Mouse (Mus musculus): ENCODE results near the gene Dmpk.

The Dmpk gene

DNA sequence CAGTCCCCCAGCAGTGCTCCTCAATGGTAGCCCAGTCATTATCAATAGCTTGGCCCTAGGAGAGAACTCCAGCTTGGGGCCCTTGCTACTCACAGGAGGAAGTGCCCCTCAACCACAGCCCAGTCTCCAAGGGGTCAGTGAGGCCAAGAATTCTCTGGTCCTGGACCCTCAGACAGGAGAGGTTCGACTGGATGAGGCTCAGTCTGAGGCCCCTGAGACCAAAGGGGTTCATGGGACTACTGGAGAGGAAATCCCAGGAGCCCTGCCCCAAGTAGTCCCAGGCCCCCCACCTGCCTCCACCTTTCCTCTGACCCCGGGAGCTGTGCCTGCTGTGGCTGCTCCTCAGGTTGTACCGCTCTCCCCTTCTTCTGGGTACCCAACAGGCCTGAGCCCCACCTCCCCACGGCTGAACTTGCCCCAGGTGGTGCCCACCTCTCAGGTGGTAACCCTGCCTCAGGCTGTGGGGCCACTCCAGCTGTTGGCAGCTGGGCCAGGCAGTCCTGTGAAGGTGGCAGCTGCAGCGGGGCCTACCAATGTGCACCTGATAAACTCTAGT is 12.8 kb downstream of the Dmpk start:
- in situ Hi-C loops (cut with MseI, MboI), result no loop called here

DNA sequence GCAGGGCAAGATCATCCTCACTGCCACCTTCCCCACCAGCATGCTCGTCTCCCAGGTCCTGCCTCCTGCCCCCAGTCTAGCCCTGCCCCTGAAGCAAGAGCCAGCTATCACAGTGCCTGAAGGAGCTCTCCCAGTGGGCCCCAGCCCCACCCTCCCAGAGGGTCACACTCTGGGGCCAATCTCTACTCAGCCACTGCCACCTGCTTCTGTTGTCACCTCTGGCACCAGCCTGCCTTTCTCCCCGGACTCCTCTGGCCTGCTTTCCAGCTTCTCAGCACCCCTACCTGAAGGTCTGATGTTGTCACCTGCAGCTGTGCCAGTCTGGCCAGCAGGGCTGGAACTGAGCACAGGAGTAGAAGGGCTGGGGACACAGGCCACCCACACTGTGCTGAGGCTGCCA is 13.6 kb downstream of the Dmpk start:
- in situ Hi-C loops (cut with MseI, MboI), result no loop called here

DNA sequence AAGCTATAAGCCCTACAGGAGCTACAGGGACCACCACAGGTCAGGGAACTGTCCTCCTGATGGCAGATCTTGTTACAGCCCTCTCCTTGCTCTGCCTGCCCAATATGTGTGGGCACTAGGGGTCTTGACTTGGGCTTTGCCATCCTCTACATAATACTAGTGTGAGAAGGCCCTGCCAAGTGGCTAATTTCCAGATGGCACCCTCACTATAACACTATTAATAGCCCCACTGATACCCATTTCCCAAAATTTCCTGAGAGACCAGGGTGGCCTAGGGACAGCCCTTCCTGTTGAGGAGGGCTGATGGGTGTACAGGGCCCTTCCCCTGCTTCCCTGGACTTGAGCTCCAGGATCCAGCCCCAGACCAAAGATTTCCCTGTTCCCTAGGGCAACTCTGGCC is 14.2 kb downstream of the Dmpk start:
- in situ Hi-C loops (cut with MseI, MboI), result no loop called here

DNA sequence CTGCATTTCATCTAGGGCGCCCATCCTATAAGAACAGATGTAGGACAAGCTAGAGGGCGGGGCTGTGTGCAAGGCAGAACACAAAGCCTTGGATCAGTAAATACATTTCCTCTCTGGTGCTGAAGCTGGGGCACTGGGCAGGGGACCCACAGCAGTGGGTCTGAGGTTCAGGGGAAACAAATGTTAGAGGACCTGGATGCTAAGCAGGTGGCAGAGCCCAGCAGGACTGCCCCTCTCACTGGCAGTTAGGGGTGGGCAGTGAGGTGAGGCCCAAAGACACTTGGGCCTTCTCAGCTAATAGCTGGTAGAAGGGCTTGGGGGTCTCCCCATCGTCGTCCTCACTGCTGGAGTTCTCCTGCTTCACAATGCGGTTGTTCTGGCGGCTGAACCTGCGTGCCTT is 15.2 kb downstream of the Dmpk start:
- in situ Hi-C loops (cut with MseI, MboI), result no loop called here

DNA sequence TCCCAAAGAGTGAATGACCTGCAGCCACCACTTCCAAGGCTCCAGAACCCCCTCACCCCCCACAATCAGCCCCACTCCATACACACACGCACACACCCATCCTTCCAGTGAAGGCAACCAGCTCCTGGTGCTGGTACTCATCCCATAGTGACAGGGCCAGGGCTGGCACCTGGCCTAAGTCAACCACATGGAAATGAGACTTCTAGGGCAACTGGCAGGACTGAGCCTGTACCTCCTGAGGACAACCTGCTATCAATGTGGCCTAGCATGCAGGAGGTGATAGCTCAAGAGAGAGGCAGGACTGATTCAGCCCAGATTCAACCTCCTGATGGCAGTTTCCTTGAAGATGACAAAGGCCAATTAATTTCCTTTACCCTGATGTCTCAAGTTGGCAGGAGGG is 16.6 kb downstream of the Dmpk start:
- in situ Hi-C loops (cut with MseI, MboI), result no loop called here

DNA sequence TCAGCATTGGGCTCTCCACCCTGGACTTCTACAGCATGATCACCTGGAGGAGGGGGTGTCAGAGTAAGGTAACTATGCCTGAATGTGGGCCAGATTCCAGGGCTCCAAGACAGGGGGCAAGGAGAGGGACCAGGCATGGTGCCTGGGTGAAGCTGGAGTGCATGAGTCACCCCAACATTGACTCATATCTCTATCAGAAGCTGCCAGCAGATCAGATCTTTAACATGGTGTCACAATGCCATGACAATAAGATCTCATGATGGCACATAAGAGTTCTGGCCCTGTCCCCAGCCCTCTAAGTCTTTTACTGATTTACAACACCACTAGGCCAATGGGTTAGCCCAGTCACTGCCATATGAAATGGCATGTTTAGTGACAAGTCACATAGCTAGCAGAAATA is 20.1 kb downstream of the Dmpk start:
- in situ Hi-C loops (cut with MseI, MboI), result no loop called here

DNA sequence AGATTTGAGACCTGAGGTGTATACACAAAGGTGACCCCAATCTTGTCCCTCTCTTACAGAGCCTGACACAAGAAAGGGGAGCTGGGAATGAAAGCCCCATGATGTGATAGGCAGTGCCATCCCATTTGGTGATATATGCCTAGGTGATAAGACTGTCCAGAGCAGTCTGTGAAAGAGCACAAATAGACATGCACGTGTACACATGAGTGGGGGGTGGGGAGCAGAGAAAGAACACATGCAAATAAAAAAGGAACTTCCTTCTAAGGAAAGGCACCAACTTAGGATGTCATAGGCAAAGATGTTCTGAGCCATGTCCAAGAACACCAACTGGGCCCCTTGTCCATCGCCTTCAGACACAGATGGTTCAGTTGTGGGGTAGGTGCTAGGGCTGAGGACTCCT is 20.8 kb downstream of the Dmpk start:
- in situ Hi-C loops (cut with MseI, MboI), result no loop called here

DNA sequence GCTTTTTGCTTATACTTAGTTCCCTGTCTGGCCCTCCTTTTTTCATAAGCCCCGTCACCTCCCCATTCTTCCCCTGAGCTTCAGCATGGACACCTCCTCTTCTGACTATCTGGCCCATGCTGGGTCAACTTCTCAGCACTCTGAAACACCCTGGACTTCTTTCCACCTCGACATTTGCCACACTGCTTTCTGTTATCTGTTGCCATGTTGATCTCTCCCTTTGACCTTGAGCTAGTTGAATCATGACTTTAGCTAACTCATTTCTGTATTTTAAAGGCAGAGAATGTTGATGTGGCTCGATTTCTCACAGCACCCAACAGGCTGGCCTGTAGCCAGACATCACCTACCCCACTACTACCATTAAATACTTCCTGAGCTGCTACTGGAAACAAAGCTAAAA is 23.8 kb downstream of the Dmpk start:
- in situ Hi-C loops (cut with MseI, MboI), result no loop called here

DNA sequence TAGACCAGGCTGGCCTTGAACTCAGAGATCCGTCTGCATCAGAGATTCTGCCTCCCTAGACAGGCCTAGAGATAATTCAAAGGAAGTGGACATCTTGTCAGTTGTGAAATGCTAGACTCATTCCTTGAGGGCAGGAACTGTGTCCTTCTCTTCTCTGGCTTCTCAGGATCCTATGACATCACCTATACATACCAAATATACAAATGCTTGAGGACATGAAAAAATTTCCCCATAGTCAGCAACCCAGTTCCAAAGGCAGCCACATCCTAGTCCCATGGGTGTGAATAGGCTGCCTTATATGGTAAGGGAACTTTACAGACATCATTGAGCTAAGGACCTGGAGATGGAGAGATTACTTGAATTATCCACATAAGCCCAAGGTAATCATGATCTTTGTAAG is 25.9 kb downstream of the Dmpk start:
- in situ Hi-C loops (cut with MseI, MboI), result no loop called here

DNA sequence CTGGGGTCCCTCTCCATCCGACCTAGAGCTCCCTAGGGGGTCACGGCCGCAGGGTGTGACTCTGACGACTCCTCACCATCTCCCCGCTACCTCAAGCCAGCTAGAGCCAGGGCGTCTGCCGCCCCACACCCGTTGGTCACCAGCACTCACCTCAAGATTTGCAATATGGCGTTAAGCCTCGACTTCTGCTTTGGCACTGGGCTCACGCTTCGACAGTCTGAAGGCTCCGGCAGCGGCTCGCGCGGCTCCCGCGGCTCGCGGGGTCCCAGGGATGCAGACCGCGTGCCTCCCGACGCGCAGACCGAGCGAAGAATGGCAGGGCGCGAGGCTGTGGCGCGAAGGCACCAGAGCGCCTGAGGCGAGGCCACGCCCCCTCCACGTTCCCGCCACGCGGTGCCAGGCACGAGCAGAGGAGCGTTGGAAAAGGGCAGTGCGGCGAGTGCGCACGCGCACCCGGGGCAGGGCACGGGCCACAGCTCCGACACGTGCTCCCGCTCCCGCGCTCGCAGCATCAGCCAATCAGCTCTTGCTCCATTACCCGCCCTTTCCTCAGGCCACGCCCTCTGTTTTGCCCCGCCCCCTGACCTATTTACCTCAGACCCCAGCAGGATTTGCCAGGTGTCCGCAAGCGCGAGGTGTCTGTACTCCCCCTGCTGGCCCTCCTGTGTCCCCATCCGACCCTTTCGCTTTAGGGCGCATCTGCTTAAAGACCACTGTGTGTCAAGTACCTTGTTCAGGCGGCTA is 34.6 kb downstream of the Dmpk start, which contains the start of gene Gm4969:
Gene Gm4969 (minus strand): TSS at position 341 of the 744 bp plus-strand sequence.
- in situ Hi-C loops (cut with MseI, MboI), result no loop called here

DNA sequence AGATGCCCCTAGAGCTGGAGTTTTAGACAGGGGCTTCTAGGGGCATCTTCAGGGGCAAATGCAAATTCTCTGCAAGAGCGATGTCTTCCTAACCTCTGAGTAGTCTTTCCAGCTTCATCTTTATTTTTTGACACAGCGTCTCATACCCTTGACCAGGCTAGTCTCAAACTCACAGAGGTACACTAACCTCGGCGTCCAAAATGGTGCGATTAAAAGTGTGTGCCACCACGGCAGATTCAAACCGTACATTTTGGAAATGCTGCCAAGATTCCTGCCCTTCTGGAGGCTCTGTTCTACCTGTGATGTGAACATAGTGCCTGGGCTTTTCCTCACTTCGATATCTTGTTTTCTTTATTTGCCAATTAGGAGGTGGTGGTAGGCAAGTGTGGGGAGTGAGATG is 35.4 kb downstream of the Dmpk start:
- in situ Hi-C loops (cut with MseI, MboI), result no loop called here

DNA sequence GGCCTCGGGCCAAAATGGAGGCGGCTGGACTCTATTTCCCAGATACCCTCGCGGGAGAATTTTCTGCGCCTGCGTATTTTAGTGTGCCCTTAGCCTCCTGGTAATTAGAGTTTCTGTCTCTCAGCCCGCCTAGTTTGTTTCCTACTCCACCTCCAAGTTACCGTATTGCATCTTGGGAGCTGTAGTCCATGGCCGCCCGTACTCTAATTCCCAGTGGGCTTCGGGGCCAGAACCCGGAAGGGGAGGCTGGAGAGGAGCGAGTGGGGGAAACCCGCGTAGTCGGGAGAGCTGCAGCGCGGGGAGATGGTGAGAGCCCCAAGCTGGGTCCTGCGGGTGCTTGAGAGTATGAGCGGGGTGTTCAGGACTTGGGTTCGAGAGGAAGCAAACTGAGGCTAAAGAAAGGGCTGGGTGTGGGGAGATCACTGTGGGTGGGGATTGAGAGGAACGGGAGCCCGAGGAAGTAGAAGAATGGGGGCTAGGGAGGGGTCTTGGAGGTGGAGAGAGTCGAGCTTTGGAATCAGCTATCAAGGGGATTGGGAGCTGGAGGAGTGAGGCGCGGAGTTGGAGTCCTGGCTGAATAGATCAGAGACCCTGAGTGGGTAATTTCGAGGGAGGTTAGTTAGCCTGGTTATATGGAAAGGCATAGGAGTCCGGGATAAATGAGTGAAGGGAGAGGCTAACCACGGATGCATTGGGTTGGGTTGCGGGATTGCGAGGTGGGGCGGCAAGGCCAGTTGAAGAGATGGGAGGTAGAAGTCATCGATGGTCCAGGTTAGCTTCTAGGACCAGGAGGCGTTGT is 36.2 kb downstream of the Dmpk start, which contains the start of gene Fbxo46:
Gene Fbxo46 (plus strand): TSS at position 229 of the 799 bp plus-strand sequence.
- in situ Hi-C loops (cut with MseI, MboI), result no loop called here

DNA sequence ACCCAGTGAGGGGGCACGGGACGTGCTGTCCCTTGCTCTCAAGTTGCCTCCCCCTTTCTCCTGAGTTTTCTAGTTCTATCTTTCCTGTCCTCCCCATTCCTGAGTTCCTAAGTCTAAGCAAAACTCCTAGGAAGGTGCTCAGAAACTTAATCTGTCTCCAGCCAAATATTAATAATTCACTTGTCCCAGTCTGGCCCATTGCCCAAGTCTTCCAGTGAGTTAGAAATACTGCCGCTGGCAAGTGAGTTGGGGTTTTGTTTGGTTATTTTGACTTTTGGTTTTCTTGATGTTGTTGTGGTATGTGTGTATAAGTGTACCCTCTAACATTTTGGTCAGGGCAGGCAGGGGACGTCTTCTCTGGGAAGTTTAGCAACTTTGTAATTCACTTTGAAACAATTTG is 38.0 kb downstream of the Dmpk start:
- in situ Hi-C loops (cut with MseI, MboI), result no loop called here

DNA sequence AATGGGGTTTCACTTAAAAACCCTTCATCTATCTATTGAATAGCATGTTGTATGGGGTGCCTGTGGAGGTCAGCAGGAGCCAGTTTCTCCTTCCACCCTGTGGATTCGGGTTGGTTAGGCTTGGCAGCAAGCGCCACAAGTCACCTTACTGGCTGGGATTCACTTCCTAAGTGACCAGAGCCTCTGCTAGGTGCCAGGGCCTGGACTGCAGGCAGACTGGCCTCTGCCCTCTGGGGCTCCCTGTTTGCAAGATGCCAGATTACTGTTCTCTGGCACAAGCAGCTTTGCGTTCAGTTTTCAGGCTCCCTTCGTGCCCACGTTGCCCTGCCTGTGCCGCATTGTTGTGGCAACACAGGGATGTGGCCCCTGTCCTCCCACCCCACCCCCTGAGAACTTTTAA is 41.1 kb downstream of the Dmpk start:
- in situ Hi-C loops (cut with MseI, MboI), result no loop called here

DNA sequence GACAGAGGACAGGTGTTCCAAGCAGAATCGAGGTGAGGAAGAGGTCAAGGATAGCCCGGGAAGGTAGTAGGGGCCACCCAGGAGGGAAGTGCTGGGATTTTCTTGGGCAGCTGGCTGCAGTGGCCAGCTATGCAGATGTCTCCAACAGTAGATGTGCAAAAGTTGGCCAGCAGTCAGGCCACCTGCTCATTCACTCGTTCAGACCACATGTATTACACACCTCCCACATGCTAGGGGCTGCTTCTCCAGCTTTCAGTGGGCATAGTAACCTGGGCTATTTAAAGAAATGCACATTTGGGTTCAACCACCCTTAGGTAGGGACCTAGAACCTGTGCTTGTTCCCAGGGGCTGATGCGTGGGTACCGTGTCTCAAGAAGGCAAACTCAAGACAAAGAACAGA is 44.1 kb downstream of the Dmpk start:
- in situ Hi-C loops (cut with MseI, MboI), result no loop called here

DNA sequence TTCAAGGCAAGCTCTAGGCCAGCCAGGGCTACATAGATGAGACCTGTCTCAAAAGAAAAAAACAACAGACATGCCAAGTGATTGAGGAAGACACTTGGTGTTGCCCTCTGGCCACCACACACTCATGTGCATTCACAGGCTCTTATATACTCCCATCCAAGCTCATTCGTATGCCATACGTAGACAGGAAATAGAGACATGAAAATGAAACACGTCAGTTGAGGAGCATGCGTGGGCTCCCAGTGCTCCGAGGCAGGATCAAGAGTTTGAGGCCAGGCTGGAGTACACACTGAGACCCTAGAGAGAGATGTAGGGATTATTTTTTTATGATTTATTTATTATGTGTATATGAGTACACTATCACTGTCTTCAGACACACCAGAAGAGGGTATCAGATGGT is 45.7 kb downstream of the Dmpk start:
- in situ Hi-C loops (cut with MseI, MboI), result no loop called here

DNA sequence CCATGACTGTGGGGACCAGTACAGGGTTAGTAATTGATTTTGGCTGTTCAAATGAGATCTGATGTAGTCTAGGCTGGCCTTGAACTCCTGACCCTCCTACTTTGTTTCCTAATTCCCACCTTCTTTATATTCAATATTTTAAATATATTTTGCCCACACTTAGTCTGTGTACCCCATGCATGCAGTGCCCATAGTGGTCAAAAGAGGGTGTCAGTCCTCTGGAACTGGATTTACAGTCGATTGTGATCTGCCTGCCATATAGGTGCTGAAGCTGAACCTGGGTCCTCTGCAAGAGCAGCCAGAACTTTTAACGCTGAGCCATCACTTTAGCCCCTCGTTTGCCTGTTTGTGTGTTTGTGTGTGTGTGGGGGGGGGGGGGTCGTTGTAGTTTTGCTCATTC is 47.0 kb downstream of the Dmpk start:
- in situ Hi-C loops (cut with MseI, MboI), result no loop called here

DNA sequence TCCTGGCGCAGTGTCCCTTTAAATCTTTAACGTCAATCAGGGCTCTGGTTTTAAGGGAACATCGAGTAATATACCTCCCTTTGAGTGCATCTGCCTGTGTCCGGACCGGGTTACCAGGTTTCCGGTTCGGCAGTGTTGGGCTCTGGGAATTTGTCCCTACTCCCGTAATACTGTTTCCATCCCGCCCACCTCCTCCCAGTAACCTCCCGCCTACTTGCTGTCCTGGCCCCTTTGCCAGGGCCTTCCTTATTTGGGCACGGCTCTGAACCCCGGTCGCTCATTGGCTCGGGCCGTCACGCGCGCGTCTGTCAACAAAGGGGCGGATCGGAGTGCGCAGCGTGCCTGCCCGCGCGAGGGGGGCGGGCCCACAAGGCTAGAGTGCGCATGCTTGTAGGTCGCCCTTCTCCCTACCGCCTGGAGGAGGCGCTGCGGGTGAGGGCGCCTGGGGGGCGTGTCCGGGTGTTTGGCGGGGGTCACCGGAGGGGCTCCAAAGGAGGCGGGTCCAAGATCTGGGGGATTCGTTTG is 47.7 kb downstream of the Dmpk start:
- in situ Hi-C loops (cut with MseI, MboI), result no loop called here

DNA sequence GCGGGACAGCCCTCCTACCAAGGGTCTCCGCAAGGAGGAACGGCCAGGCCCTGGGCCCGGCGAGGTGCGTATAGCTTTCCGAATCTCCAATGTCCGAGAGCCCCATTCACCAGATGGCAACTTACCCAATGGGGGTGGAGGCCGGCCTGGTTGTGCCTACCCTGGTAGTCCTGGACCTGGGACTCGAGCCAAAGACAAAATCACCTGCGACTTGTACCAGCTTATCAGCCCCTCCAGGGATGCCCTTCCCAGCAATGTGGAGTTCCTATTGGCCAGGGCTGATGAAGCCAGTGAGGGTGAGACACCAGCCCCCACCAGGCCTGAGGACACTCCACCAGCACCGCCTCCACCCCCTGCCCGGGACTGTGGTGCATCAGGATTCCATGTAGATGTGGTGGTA is 52.5 kb downstream of the Dmpk start:
- in situ Hi-C loops (cut with MseI, MboI), result no loop called here

DNA sequence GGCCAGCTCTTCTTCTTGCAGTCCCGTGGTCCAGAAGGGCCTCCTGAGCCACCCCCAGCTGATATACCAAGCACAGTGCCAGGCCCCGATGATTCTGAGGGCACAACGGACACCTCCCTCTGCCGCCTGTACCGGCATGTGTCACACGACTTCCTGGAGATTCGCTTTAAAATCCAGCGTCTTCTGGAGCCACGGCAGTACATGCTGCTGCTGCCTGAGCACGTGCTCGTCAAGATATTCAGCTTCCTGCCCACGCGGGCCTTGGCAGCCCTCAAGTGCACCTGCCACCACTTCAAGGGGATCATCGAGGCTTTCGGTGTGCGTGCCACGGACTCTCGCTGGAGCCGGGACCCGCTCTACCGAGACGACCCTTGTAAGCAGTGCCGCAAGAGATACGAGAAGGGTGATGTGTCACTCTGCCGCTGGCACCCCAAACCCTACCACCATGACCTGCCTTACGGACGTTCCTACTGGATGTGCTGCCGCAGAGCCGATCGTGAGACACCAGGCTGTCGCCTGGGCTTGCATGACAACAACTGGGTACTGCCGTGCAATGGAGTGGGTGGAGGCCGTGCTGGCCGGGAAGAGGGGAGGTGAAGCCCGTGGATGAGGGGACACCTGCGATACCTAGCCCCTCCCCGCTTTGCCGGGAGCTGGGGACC is 53.2 kb downstream of the Dmpk start:
- in situ Hi-C loops (cut with MseI, MboI), result no loop called here

DNA sequence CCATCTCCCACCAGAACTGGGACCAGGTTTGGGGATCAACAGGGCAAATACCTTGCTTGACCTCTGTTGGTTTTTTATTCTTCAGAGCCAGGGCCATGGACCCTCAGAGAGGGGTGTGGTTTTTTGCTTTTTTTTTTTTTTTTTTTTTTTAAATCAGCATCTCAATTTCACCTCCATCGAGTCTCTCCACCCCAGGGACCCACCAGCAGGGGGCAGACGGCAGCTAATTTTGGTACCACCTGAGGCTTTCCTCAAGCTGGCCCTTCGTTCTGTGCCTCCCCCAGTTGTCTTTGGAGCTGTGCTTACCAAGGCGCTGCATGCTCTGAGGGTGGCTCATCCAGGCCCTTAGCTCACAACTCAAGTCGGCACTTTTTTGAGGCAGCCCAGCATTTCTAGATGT is 53.7 kb downstream of the Dmpk start:
- in situ Hi-C loops (cut with MseI, MboI), result no loop called here
